Mouse (Mus musculus) E14TG2a.4 (cell line): ENCODE results near the gene Cerkl.

Source experiments
- CTCF ChIP-seq: conservative IDR thresholded peaks from 2 replicates; pipeline ENCODE4 v1.5.1; 2014; ENCODE audit warnings: low read length
- NANOG ChIP-seq: IDR thresholded peaks from 2 replicates; pipeline ENCODE4 v1.6.1; 2014; ENCODE audit warnings: borderline replicate concordance, low read length, mixed read lengths
- POU5F1 ChIP-seq: IDR thresholded peaks from 2 replicates; pipeline ENCODE4 v1.6.1; 2014; ENCODE audit warnings: low read length, borderline replicate concordance

DNA sequence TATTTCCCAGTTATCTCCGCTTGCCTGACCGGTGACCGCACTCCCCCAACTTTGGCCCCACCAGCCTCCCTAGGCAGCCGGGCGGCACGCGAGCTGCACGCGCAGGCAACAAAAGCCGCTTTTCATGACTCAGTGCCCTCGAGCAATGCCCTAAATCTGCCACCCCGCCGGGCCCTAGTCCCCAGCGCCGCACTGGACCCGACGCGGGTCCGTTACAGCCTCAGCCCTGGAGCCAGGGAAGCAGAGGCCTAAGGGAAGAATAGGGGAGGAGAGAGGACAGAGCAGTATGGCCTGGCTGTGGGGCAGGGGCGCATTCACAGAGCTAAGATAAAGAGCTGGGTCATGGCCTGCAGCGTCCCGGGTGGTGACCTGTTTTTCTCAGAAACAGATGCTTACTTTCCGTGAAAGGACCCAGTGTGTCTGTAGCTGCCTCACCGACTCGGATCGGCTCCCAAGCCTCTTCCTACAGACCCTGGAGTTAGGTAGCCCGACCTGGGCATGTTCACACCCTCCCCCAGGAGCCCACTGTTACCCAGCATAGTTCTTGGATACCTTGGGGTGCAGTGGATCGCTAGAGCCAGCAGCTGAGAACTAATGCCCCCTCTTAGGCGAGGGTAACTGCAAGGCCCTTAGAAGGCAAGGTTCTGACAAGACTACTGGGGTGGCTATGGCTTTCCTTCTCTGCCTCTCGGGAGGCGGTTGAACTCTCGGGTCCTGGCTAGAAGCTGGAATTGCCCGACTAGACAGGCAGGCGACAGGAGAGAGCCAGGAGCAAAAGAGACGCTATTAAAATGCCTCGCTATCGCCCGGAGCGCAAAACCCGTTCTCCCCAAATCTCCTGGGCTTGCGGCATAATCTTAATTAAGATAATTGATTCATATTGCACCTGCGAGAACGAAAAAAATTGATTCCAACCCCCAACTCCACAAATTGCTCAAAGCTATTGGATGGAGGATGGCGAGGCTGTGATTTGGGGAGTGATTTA, 2.8 kb upstream of the Cerkl start:
- no peak for TF ChIP-seq CTCF
- no peak for TF ChIP-seq POU5F1
- TF ChIP-seq NANOG, result no peak
